Mouse (Mus musculus): ENCODE data around the gene Mroh3. TPM values are rescaled to one million over a fixed set of nuclear protein-coding genes. Genes with fewer than 3 reads are reported as not detected.
A peak's percentile ranks its signal among the peaks of the same experiment; 100 is the strongest.

The Mroh3 gene
- polyA plus RNA-seq, 1 experiment from 2014 or later: not detected

DNA sequence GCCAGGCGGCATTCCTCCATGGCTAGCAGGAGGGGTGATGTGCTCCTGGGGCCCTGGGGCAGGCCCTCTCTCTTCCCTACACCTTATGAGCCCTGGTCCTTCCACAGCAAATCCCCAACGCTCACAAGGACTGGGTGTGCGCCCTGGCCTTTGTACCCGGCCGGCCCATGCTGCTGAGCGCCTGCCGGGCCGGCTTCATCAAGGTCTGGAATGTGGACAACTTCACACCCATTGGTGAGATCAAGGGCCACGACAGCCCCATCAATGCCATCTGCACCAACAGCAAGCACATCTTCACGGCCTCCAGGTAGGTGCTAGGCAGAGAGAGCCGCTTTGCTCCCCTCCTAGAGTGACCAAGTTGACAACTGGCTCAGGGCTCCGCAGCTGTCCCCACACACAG, 39.9 kb downstream of the Mroh3 start:
- peaks cover 82% of the 10 kb centered on the region for H3K36me3 ChIP-seq
- no peak overlapping the region for H3K9ac ChIP-seq
- H3K4me1 ChIP-seq: peaks cover 23% of the 10 kb centered on the region
- H3K4me2 ChIP-seq (replicated peaks): no peak overlapping the region
- H3K4me3 ChIP-seq: no peak overlapping the region
- WGBS: 71% methylated on average over 12 of the region's 12 CpGs
- H3K27me3 ChIP-seq (replicated peaks): no peaks in the 10 kb centered on the region
- H3K27ac ChIP-seq: no peak overlapping the region
- no peaks in the 10 kb centered on the region for H3K9me3 ChIP-seq
- ATAC-seq (ENCODE audit: low FRiP score, low read depth): no peak

DNA sequence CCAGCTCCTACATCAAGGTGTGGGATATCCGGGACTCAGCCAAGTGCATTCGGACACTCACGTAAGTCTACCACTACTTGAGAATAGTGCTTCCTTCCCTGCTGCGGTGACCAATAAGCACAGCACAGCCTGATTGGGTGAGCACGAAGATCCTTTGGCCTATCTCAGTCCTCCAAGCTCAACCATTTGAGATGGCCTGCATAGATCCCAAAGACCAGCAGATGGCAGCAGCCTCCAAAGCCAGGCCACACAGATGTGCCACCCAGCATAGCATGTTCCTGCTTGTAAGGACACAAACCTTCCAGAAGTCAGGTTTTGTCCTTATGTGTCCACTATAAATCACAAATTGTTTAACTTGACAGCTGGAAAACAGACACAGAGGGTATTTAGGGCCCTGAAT, 42.5 kb downstream of the Mroh3 start:
- peak; percentile 46 for ATAC-seq (ENCODE audit: low FRiP score, low read depth)
- H3K27me3 ChIP-seq (replicated peaks): no peaks in the 10 kb centered on the region
- H3K9ac ChIP-seq: no peak overlapping the region
- no peak overlapping the region; the same call in 1 of the 2 replicates for H3K4me2 ChIP-seq (replicated peaks)
- H3K9me3 ChIP-seq: no peaks in the 10 kb centered on the region
- H3K4me3 ChIP-seq: no peak overlapping the region
- peaks cover 23% of the 10 kb centered on the region for H3K4me1 ChIP-seq
- H3K36me3 ChIP-seq: peaks cover 78% of the 10 kb centered on the region
- H3K27ac ChIP-seq: no peak overlapping the region
- WGBS: 7% methylated on average over 5 of the region's 5 CpGs

DNA sequence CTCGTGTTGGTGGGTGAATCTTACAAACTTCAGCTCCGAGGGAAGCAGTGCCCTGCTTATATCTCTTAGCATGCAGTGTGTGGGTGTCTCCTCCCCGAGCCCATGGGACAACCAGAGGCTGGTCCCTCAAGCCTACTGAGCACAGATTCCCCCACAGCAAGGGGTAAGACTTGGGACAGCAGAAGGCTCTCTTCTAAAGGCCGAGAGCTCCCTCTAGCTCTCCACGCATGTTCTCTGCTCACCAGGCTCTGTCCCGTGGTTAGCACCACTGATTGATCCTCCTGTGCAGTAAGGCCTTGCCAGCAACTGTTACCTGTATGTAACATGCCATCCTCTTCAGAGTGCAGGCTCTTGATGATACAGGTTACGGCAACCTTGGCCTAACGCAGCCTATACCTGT, 45.0 kb downstream of the Mroh3 start:
- H3K9me3 ChIP-seq: no peaks in the 10 kb centered on the region
- no peak overlapping the region for H3K9ac ChIP-seq
- no peak overlapping the region for H3K4me2 ChIP-seq (replicated peaks)
- H3K27me3 ChIP-seq (replicated peaks): no peaks in the 10 kb centered on the region
- no peak overlapping the region for H3K4me3 ChIP-seq
- H3K4me1 ChIP-seq: 0 out of 2 replicates have a peak, but pooled peaks cover 3% of the 10 kb centered on the region
- H3K36me3 ChIP-seq: peaks cover 87% of the 10 kb centered on the region
- no peak for ATAC-seq (ENCODE audit: low FRiP score, low read depth)
- 76% methylated on average over 8 of the region's 8 CpGs for WGBS
- no peak overlapping the region for H3K27ac ChIP-seq

DNA sequence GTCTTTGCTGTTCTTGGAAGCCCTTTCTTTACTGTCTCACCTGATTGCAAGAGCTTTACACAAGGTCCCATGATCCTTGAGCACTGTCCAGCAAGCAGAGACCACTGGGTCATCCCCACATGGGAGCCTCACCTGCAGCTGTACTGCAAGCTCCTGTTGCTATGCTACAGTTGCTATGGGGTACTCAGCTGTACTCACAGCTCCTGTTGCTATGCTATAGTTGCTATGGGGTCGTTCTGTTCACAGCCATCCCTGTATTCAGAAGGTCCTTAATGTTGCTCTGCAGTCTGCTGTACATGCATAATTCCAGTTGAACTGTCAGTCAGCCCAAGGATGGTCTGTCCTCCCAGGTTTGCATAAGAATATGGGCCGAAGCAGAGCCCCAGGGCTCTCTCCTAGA, 47.2 kb downstream of the Mroh3 start:
- H3K4me2 ChIP-seq (replicated peaks): no peak overlapping the region
- WGBS: 51% methylated on average over 2 of the region's 2 CpGs
- H3K27ac ChIP-seq: no peak overlapping the region
- 0 out of 2 replicates have a peak, but pooled peaks have one; percentile 35 for ATAC-seq (ENCODE audit: low FRiP score, low read depth)
- no peak overlapping the region for H3K9ac ChIP-seq
- no peaks in the 10 kb centered on the region for H3K9me3 ChIP-seq
- H3K27me3 ChIP-seq (replicated peaks): no peaks in the 10 kb centered on the region
- H3K36me3 ChIP-seq: peaks cover 88% of the 10 kb centered on the region
- H3K4me1 ChIP-seq: no peaks in the 10 kb centered on the region
- no peak overlapping the region for H3K4me3 ChIP-seq

DNA sequence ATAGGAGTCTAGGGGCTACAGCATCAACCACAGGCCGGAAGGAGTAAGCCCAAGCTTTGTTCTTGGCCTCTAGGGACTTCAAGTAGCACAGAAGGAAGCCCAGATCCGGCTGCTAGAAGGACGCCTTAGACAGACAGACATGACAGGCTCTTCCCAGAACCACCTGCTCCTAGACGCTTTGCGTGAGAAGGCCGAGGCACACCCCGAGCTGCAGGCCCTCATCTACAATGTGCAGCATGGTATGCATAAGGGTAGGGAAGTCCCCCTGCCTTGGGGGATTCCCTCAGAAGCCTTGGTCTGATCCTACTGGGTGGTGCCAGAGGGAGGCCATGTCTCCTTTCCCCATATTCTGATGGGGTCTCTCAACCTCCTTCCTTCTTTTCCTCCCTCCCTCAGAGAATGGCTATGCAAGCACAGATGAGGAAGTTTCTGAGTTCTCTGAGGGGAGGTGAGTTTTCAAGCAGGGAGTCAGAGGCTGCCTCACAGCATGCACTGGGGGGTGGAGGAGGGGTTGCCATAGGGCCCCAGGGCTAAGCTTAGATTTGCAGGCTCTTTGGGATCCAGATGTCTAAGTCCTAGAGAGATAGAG, 51.2 kb downstream of the Mroh3 start:
- H3K9me3 ChIP-seq: no peaks in the 10 kb centered on the region
- ATAC-seq (ENCODE audit: low FRiP score, low read depth): no peak
- H3K4me2 ChIP-seq (replicated peaks): no peak overlapping the region
- H3K36me3 ChIP-seq: peaks cover 91% of the 10 kb centered on the region
- H3K9ac ChIP-seq: no peak overlapping the region
- H3K27ac ChIP-seq: no peak overlapping the region
- no peak overlapping the region for H3K4me3 ChIP-seq
- H3K27me3 ChIP-seq (replicated peaks): no peaks in the 10 kb centered on the region
- WGBS: 89% methylated on average over 7 of the region's 7 CpGs
- no peaks in the 10 kb centered on the region for H3K4me1 ChIP-seq

DNA sequence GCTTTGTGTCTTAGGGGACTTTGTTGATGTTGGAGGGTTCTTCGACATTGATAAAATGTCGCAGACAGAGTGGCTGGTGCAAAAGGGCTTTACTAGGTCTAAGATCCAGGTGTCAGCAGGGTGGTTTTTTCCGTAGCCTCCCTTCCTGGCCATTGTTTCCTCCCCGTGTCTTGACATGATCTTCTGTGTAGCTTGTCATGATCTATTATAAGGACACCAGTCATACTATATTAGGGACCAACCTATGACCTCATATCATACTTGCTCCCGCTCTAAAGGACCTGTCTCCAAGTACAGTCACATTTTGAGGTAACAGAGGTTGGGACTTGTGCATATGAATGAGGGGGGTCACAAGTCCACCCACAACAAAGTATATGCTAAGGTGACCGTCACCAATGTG, 51.7 kb downstream of the Mroh3 start:
- Histone ChIP-seq H3K27ac (no peak overlapping the region), H3K4me2 (replicated peaks) (no peak overlapping the region), H3K36me3 (peaks cover 96% of the 10 kb centered on the region), H3K27me3 (replicated peaks) (no peaks in the 10 kb centered on the region), H3K9me3 (no peaks in the 10 kb centered on the region), H3K9ac (no peak overlapping the region), H3K4me1 (no peaks in the 10 kb centered on the region), H3K4me3 (no peak overlapping the region)
- WGBS: 95% methylated on average over 6 of the region's 6 CpGs
- no peak for ATAC-seq (ENCODE audit: low FRiP score, low read depth)

DNA sequence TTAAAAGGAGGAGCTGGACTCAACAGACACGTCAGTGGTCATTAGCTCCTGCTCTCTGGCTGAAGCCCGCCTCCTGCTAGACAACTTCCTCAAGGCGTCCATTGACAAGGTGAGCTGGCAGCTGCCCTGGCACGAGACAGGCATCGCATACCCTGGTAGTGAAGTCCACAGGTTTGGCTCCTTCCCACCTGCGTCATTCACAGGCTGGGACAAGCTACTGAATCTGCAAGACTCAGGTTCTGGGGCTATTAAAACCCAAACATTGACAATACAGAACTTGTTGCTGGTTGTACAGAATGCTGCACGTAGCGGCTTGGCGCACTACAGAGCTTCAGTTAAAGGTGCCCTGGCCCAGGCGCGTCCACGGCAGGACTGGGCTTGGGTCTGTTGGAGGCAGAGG, 52.3 kb downstream of the Mroh3 start:
- Histone ChIP-seq H3K9me3 (no peaks in the 10 kb centered on the region), H3K27ac (no peak overlapping the region; the same call in 1 of the 2 replicates), H3K9ac (no peak overlapping the region), H3K27me3 (replicated peaks) (no peaks in the 10 kb centered on the region), H3K4me1 (no peaks in the 10 kb centered on the region), H3K36me3 (peaks cover 95% of the 10 kb centered on the region), H3K4me2 (replicated peaks) (no peak overlapping the region), H3K4me3 (no peak overlapping the region)
- WGBS: 95% methylated on average over 12 of the region's 12 CpGs
- no peak for ATAC-seq (ENCODE audit: low FRiP score, low read depth)

DNA sequence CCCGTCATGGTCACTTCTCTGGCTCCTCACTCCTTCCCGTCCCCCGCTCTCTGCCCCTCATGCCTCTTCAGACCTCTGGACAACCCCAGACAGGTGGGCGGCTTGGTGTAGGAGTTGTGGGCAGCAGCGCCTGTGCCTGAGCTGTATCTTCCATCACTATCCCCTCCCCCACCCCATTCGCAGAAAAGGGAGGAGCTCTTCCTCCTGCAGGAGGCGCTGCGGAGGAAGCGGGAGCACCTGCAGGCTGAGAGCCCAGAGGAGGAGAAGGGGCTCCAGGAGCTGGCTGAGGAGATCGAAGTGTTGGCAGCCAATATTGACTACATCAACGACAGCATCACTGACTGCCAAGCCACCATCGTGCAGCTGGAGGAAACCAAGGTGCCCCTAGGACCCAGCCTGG, 52.8 kb downstream of the Mroh3 start:
- H3K4me3 ChIP-seq: no peak overlapping the region
- H3K27me3 ChIP-seq (replicated peaks): no peaks in the 10 kb centered on the region
- no peak overlapping the region for H3K9ac ChIP-seq
- H3K4me2 ChIP-seq (replicated peaks): no peak overlapping the region
- no peak for ATAC-seq (ENCODE audit: low FRiP score, low read depth)
- H3K36me3 ChIP-seq: peaks cover 94% of the 10 kb centered on the region
- no peaks in the 10 kb centered on the region for H3K4me1 ChIP-seq
- WGBS: 55% methylated on average over 12 of the region's 12 CpGs
- H3K9me3 ChIP-seq: no peaks in the 10 kb centered on the region
- no peak overlapping the region for H3K27ac ChIP-seq

DNA sequence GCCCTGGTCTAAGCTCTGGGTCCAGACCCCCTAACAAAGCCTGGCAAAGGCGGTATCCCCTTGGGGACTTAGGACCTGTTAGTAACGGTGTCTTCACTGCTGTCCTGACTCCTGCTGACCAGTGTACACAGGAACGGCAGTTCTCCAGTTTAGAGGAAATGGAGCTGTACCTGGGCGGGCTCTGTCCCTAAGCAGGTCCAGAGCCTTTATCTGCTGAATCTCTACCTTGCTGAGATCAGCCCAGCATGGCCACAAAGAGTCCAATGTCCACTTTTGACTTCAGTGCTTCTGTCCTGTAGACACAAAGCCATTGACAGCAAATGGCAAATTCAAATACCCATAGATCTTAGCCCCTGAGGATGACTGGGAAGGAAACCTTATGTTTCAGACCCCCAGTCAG, 55.7 kb downstream of the Mroh3 start:
- WGBS: 91% methylated on average over 4 of the region's 4 CpGs
- H3K9me3 ChIP-seq: no peaks in the 10 kb centered on the region
- no peak overlapping the region for H3K4me2 ChIP-seq (replicated peaks)
- no peaks in the 10 kb centered on the region for H3K27me3 ChIP-seq (replicated peaks)
- no peaks in the 10 kb centered on the region for H3K4me1 ChIP-seq
- no peak overlapping the region for H3K27ac ChIP-seq
- H3K36me3 ChIP-seq: peaks cover 93% of the 10 kb centered on the region
- H3K9ac ChIP-seq: no peak overlapping the region
- no peak for ATAC-seq (ENCODE audit: low FRiP score, low read depth)
- H3K4me3 ChIP-seq: no peak overlapping the region

DNA sequence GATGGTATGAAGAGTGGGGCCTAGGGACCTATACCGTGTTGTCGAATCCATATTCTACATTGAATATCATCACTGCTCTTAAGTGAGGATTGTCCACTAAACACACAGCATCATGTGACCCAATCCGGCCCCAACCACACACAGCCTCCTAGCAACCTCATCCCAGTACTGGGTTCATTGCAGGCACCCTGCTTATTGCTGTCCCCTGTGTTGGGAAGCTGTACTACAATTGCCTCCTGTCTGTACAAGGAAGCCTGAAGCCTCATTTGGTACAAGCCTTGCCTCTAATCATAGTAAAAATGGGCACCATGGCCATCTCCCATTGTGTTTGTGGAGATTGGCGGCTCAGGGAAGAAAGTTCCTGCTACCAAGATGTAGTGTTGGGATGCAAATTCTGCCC, 56.3 kb downstream of the Mroh3 start:
- 98% methylated on average over 4 of the region's 4 CpGs for WGBS
- H3K4me1 ChIP-seq: no peaks in the 10 kb centered on the region
- H3K9me3 ChIP-seq: no peaks in the 10 kb centered on the region
- no peak overlapping the region for H3K4me2 ChIP-seq (replicated peaks)
- no peak for ATAC-seq (ENCODE audit: low FRiP score, low read depth)
- H3K4me3 ChIP-seq: no peak overlapping the region
- H3K9ac ChIP-seq: no peak overlapping the region
- peaks cover 93% of the 10 kb centered on the region for H3K36me3 ChIP-seq
- no peaks in the 10 kb centered on the region for H3K27me3 ChIP-seq (replicated peaks)
- H3K27ac ChIP-seq: no peak overlapping the region

DNA sequence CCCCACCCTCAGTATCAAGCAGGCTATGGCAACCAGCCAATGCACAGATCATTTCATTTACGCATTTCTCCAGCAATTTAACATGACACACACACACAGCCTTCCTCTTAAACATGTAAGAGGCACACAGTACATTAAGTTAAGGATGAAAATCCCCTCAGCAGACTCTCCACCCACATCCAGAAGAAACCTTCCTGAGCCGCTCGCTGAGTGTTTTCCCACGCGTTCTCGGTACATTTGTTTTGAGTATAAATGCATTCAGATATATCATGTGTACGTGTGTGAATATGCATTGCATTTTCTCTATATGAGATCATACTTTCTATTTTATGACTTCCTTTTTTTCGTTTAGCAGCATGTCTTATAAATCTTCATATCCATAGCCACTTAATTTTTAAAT, 61.3 kb downstream of the Mroh3 start:
- H3K4me3 ChIP-seq: no peak overlapping the region
- no peak overlapping the region for H3K9ac ChIP-seq
- no peaks in the 10 kb centered on the region for H3K4me1 ChIP-seq
- no peak overlapping the region for H3K27ac ChIP-seq
- 88% methylated on average over 8 of the region's 8 CpGs for WGBS
- ATAC-seq (ENCODE audit: low FRiP score, low read depth): no peak
- H3K27me3 ChIP-seq (replicated peaks): no peaks in the 10 kb centered on the region
- no peak overlapping the region for H3K4me2 ChIP-seq (replicated peaks)
- H3K9me3 ChIP-seq: no peaks in the 10 kb centered on the region
- peaks cover 96% of the 10 kb centered on the region for H3K36me3 ChIP-seq

DNA sequence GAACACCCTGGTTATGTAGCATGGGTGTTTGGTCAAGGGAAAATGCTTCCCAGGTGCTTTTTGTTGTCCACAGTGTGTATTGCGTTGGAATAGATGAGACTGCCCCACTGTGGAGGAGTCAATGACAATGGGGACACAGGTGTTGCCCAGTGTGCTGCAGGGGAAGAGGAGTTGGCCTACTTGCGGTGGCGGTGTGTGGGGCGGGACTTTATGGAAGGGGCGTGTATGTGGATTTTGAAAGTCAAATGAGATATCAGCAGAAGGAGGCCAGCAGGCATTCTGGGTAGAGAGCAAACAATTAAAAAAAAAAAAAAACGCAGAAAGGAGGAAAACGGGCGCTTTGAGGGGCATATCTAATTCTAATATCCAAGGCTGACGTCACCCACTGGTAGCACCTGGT, 62.9 kb downstream of the Mroh3 start:
- H3K9me3 ChIP-seq: no peaks in the 10 kb centered on the region
- no peak for ATAC-seq (ENCODE audit: low FRiP score, low read depth)

DNA sequence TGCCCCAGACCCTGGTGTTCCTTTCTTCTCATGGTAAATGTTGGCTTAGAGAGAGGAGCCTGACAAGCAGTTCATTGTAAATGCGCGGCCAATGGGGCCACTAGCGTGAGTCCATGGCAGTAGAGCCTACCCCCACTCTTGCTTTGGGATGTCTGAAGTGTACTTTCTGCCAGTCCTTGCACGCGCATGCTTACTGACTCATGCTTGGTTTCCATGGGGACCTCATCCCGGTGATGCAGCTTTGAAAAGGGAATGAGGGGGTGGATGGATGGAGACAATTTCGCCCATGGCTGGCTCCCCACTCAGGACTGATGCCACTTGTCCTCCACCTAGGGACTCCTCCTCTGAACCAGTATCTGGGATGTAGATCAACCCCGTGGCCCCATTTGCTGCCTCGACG, 69.1 kb downstream of the Mroh3 start:
- H3K4me1 ChIP-seq: peaks cover 61% of the 10 kb centered on the region
- H3K27ac ChIP-seq: no peak overlapping the region
- WGBS: 55% methylated on average over 10 of the region's 10 CpGs
- H3K27me3 ChIP-seq (replicated peaks): no peaks in the 10 kb centered on the region
- no peaks in the 10 kb centered on the region for H3K9me3 ChIP-seq
- no peak overlapping the region for H3K4me3 ChIP-seq
- no peak for ATAC-seq (ENCODE audit: low FRiP score, low read depth)
- H3K4me2 ChIP-seq (replicated peaks): no peak overlapping the region; the same call in 1 of the 2 replicates
- H3K36me3 ChIP-seq: peaks cover 33% of the 10 kb centered on the region
- no peak overlapping the region for H3K9ac ChIP-seq

More for the DNA sequence above, 62.9 kb downstream of the Mroh3 start:
- Histone ChIP-seq H3K4me3 (no peak overlapping the region), H3K9ac (no peak overlapping the region), H3K4me1 (peaks cover 3% of the 10 kb centered on the region; the same call in 1 of the 2 replicates), H3K27ac (no peak overlapping the region), H3K36me3 (peaks cover 92% of the 10 kb centered on the region), H3K4me2 (replicated peaks) (no peak overlapping the region), H3K27me3 (replicated peaks) (no peaks in the 10 kb centered on the region)
- 84% methylated on average over 9 of the region's 9 CpGs for WGBS

All from neural tube, embryonic 12.5 days (tissue).